Mouse (Mus musculus): ENCODE measurements around the gene Taar8b.

- TF ChIP-seq CTCF (IDR thresholded peaks at IDR 0.05; ENCODE audit: low read depth) (no peak), EP300 (IDR thresholded peaks at IDR 0.05; ENCODE audit: low read depth) (no peak)
Measured at GRCm38 (mm10) chr10:24049210-24049609, 42.9 kb downstream of the Taar8b start, which contains the start of gene Taar7f.

All from liver, postnatal 0 days (tissue).